Mouse (Mus musculus) c-Kit-positive CD71-negative TER-119-negative erythroid progenitor cells, embryonic 14.5 days (primary cell): Measurements from ENCODE around the gene Rsrc1.
"Not testable (repeated sequence)": the region's sequence is repeated elsewhere in the genome, so short reads cannot be mapped to it uniquely, and the experiment has no call there.

Source experiments
- DNase-seq: peaks from one replicate; pipeline ENCODE4 v3.0.0-alpha.2; 2013; ENCODE audit warnings: low read depth

Rsrc1 gene

DNA sequence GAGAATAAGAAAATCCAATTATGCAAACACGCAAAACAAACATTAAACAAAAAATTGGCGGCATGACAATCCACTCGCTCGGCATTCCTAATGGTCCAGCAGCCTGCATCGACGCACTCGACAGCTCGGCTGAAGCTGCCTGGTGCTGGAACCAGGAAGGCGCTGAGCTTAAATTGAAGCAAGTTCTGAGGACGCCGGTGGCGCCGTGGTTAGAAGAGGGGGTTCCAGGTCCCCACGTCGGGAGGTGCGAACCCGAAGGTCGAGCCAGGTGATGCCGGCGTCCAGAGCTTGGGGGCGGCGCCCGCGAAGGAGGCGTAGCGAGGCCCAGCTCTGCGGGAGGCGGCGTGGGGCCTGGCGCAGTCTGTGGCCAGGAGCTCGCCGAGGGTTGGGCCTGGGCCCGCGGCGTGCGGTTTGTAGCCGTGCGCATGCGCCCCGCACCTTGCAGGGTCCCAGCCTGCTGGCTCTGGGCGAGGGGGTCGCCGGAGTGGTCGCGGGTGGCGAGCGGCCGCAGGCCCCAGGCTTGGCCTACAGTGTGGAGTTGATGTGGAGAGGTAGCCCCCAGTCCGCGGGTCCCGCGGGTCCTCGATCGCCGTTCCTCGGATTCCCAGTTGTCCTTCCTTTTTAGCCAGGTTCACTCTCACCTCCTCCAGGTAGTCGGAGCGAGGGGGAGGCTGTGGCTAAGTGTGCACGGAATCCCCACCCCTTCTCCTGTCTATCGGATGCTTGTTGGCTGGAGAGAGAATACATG is 4.5 kb downstream of the Rsrc1 start:
- DNase-seq: peak; percentile 55

DNA sequence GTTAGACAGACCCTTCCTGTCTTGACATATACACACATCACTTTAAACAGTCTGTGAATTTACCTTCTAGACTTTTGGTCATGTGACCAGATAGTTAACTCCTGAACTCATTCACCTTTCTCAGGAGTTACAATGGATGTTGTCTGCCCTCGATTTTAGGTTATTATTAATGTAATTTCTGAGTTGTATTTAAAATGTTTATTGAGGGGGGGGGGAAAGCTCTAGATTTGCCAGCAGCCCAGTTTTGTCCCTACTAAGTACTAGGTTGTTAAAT is 5.0 kb downstream of the Rsrc1 start:
- DNase-seq: no peak

DNA sequence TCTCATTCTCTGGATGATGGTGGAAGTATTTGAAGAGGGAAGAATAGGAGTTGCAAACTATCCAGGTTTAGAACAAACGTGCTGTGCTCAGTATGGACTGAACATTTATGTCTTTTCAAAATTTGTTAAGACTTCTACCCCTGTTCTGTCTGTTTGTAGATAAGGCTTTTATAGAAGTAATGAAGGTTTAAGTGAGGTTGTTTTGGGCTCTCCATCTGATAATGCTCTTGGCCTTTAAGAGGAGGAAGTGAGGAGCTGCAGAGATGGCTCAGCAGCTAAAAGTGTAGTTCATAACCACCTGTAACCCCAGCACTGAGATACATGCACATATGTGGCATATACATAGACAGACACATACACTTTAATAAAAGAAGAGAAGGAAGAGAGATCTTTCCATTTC is 15.6 kb downstream of the Rsrc1 start:
- no peak for DNase-seq

DNA sequence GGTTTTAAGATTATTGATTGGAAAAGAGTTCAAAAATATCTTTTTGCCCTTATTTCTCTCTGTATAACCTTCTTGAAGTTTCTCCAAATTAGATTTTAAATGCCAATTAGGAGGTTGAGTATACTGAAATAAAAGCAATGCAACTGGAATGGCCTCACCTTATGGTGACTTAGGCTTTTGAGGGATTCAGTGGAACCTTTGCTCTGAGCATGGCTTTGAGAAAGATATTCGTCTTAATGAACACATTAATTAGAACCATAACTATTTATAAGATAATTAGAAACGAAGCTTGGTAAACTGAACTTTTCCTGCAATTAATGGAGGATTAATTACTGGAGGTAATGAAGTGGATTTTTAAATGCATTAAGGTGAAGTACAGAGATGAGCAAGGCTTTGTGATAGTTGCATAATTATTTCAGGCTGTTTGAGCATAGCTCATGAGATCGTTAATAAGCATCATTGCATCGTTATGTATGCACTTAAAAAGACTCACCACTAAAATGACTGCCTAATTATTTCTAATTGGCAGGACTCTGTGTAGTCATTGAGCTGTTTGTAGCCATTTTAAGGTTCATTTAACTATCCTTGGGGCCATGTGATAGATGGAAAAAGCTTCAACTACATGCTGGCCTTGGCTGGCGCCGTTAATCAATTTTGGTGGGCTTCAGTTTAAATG is 55.3 kb downstream of the Rsrc1 start:
- no peak for DNase-seq

DNA sequence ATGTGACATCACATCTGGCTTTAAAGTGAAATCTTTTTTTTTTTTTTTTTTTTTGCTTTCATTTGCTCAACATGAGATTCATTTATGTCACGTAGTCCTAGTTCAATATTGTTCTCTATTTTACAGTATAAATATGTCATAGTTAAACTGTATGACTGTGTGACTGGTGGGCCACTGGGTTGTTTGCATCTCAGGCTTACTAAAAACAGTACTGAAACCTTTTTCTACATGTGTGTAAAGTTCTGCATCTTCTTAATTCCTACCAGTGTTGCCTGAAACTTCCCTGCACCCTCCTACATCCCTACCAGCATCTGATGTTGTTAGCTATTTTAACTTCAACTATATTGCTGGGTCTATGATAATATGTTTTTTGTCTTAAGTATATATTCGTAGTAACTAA is 78.6 kb downstream of the Rsrc1 start:
- DNase-seq: no peak

DNA sequence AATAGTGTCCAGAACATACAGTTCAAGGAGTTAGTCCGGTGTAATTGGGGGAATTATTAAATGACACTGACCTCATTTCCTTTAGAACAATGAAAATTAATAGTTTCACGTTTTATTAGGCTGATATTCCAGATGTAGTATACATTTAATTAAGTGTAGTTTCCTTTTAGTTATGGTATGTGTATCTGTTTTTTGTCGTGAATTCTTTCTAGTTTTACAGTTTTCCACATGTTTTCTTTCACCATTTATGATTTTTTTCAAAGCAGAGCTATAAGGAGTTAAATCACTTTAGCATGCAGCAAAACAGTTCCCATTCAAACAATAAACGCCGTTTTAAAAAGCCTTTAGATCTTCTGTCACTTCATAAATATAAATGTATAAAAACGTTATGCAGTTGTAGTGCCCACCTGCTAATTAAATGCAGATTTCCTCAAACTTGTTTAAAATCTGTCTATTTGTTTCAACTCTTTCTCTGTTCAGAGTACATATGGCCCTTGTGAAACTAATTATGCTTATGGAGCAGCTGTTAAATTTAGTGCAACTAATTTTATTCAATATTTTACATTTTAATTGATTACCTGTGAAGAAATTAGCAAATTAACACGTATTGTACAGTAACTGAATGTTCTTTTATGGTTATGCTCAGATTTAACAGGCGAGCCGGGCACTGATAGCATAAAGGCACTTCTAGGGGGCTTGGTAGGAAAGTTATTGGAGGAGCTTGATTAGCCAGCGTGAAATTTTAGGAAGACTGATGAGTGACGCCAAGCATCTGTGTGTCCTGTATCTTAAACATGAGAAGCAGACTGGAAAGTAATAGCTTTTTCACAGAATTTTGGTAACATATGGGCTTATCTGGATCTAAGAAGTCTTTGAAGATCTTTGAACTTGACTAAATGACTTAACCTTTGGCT is 89.6 kb downstream of the Rsrc1 start:
- no peak for DNase-seq

DNA sequence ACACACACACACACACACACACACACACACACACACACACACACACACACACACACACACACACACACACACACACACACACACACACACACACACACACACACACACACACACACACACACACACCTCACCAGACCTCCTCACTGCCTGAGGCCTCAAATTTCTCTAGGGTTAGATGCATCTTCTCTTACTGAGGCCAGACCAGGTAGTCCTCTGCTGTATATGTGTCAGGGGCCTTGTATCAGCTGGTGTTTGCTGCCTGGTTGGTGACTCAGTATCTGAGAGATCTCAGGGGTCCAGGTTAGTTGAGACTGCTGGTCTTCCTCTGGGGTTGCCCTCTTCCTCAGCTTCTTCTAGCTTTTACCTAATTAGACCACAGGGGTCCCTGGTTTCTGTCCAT is 92.5 kb downstream of the Rsrc1 start:
- not testable (repeated sequence) for DNase-seq

DNA sequence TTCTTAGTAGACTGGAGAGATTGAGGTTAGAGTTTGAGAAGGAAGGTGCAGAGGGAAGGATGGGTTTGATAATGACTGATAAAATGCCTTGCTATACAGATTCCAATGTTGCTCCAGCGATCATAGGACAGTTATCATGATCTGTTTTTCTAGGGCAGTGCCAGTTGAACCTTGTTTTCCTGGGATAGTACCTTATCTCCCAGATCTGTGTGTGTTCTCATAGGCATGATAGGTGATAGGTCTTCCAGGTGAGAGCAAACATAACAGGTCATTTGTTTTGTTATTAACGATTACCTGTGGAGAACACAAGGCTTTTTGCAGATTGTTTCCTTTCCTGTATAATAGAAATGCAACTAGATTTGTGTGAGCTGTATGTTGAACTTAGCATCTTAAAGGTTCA is 94.3 kb downstream of the Rsrc1 start:
- no peak for DNase-seq

DNA sequence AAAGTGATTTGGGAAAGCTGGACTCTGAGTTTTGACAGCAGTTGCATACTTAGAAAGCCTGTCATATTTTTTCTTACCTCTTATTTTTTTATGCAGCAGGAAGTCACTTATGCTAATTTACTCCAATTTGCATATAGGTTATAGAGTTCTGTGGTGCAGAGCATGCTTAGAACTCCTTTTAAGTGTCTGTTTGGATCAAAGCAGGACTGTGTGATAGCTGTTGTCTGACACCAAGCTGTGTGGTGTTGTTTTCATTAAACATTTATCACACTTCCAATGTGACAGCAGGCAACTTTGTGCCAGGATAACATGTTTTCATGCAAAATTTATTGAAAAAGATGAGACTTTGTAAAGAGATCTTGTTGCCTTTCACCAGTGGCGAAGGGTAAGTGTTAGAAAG is 103.6 kb downstream of the Rsrc1 start:
- DNase-seq: no peak

DNA sequence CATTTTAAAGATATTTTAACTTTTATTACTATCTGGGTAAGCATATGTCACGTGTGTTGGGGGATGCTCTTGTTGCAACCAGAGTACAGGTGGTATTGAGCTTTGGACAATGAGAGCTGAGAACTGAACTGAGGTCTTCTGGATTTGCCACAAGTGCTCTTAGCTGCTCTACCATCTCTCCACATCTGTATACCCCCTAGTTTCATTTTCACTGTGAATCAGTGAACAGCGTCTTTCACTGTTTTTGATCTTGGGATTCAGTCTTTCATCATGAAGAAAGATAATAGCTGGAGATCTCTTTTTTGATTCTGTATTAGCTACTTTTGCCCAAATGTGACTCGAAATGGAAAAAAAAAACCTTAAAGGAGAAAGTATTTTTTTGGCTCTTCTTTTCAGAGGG is 127.2 kb downstream of the Rsrc1 start:
- no peak for DNase-seq

DNA sequence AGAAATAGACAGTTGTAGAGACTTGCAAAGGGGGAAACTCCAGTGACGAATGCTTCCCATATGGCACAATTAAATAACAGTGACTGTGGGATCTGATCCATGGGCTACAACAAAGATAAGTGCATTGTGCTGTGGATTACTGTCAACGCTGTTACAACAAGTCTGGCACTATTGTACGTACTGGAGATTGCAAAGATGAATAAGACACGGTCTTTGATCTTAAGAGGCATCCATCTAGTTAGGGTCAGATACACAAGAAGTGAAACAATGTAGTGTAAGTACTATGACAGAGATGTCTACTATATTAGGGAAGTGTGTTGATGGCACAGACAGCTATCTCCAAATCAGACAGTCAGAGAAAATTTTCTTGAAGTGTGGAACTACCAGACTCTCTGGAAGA is 135.1 kb downstream of the Rsrc1 start:
- DNase-seq: no peak

DNA sequence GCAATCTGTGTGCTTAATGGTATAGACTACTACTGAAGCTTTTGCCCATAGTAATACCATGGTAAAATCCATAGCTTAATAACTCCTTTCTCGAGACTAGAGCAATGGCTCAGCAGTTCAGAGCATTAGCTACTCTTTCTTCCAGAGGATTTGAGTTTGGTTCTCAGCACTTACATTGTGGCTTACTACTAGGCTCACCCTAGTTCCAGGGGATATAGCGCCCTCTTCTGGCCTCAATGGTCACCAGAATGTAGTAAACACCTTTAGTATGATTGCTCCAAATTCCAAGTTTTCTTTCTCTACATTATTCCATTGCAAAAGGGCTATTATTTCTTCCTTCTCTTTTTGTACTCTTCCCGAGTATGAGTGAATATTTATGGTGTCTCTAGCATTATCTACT is 151.3 kb downstream of the Rsrc1 start:
- no peak for DNase-seq

DNA sequence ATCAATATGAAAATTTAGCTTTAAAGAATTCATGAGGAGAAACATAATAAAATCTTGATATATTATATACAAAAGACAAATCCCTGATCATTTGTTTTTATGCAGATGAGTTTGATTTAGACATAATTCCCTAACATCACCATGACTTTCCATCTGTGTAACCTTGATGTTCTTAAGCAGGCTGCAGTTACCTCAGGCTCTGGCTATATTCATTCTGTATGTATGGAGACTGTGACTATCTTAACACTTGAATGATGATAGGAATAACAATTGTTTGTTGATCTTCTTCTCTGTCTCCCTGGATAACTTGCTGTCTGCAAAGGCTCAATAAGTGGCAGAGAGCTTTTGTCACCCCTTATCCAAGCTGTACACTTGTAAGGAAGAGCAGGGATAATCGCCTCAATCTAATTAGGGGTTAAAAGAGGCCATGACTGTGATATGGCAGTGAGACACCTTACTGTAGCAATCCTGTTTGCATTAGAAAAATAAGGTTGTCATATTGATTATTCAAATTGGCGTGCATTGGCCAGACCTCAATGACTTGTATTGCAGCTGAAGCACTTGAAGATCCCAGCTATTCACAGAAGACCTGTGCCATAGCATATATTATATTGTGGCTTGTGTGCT is 154.7 kb downstream of the Rsrc1 start:
- no peak for DNase-seq

DNA sequence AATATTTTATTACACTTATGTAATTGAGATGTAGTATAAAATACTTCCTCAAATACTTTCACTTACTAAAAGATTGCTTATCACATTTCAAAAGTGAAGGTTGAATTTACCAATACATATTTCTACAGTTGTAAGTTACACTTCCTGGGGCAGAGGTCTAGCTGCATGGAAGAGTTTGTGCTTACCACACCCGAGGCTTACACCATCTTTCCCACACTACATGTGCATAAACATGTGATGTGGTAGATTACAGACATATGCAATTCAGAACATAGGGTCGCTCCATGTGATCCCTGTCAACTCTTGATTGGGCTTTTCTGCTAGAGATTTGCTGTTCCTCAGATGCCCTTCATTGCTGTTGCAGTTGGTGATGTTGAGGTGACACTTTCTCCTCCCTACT is 163.8 kb downstream of the Rsrc1 start:
- DNase-seq: no peak

DNA sequence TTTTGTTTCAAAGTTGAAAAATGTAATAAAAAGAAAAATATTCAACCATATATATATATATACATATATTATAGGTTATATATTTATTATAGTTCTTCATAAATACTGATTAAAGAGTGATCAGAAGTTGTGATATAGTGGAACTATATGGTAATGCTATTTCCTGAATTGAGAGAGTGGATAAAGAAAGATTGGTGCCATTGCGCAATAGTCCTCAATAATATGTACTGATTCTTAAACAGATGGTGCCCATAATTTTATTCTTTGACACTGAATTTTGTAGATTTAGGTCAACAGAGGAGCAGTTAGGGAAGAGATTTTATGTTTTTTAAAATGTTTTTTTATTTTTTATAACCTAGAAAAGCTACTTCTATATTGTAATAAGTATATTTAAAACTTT is 165.1 kb downstream of the Rsrc1 start:
- no peak for DNase-seq

DNA sequence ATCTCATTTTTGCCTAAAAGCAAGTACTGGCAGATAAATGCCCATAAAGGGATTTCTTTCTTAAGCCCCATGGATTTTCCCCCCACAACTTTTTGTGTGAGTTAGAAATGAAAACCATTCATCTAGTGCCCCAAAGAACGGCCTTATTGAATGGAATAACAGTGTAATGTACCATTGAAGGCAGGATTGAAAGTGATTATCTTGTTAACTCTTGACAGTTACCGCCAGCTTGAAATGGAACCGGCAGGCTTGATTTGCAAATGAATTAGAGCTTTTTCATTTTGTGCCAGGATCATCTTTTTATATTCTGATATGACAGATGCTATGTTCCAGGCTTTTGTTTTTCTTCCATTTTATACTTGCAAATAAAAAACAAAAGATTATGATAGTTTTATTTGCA is 166.1 kb downstream of the Rsrc1 start:
- DNase-seq: no peak

DNA sequence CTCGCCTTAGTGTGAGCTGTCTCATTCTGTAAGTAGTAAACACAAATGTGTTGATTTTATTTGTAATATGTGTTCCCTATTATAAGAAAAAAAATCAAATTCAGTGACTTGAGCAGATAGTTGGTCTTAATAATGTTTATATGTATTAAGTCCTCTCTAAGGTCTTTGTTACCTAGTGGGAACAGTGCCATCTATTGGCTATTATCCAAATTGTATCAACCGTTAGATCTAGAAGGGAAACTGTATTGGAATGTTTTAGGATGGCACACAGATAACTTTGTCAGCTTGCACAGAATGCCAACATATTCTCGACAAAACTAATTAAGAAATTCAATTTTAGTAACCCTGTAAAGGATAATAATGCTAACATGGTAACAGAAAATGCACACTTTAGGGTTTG is 216.0 kb downstream of the Rsrc1 start:
- DNase-seq: peak; percentile 4

DNA sequence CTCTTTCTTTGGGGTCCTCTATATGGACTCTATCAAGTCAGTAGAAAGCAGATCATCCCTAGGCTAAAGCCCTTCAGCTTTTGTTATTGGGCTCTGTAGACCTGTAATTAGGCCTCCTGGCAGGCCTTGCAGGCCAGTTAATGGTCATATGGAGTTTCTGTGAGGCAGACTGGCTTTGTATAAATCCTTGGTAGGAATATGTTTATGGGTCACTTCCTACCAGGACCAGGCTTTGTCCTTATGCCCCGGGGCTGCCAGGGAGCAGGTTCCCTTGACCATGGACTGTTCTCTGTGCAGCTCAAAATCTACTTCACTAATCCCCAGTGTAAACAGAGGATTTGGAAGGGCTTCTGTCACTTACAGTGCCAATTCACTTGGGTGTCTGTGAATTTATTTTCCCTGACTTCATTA is 231.9 kb downstream of the Rsrc1 start:
- no peak for DNase-seq

DNA sequence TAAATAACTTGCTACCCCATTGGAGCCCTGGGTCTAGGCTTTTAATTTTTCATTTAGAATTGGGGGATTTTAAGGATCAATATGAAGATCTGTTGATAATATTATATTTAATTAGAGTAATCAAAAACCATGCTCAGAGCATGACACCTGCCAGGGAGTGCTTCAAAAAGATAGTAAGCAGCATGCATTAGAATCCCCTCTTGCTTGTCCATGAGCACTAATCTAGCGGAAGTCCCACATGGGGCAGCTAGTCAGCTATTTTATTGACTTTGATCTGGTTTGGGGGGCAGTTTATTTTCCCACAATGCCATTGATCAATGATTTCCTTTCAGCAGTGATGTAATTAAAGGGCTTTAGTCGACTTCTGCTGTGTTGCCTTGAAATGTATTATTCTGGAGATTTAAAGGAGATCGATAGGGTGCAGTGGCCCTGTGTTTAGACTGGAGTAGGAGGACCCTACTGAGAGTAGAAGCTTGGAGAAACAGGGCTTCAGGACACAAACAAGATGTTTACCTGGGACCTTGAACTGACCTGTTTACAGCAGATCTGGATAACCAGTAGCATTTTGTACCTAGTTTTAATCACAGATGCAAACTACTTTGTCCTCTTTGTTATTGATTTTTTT is 251.5 kb downstream of the Rsrc1 start:
- DNase-seq: no peak

DNA sequence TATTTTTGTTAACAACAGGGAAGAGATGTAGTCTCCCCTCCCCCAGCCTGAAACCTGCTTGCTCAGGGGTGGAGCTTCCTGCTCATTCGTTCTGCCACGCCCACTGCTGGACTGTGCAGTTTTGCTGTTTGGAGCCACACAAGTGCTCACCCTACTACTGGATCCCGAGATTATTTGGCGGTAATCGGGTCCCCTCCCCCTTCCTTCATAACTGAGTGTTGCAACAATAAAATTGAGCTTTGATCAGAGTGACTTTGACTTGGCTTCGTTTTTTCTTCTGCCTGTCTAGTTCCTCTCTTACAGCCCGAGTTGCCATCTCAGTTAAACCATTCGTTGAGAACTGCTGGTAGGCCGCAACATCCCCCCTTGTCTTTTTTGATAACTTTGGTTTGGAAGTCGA is 261.3 kb downstream of the Rsrc1 start:
- DNase-seq: not testable (repeated sequence)

DNA sequence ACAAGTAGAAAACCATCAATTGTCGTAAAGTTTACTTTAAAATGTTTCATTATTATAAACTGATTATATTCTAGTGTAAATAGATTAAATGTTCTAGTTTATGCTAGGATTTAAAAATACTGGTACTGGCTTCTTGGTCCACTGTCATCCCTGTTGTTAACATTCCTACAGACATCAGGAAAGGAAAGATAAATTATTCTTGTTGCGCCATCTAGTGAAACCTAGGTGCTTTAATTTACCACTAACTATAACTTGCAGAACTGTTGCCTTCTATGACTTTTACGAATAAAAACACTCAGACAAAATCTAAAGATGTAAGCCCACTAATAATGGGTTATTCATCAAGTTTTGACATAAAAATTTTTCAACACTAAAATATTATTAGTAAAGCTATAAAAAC is 286.3 kb downstream of the Rsrc1 start:
- no peak for DNase-seq

DNA sequence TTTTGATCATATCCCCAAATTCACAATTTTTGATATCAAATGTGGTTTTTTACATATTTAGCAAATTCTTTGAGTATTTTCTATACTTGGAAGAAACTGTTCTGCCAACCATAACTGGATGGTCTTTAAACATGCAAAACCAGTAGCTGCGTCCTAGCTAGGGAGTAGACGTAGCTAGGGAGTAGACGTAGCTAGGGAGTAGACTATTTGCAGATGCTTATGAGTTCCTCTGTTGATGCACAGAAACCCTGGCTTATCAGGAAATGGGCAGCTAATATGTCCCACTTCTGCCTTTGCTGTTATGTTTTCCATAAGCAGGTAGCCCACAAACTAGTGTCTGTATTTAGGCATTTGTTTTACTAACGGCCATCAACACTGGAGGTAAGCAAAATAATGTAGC is 298.6 kb downstream of the Rsrc1 start:
- no peak for DNase-seq
